8 mouse cellular contexts compared by ENCODE assay signal in genomic region chr6:67113686-67114278, GRCm38 (mm10).
A peak's percentile ranks its signal among the peaks of the same experiment; 100 is the strongest.
DNase-seq lines count a peak whose midpoint lies in the region; ATAC-seq lines count a peak whose summit lies in the region.

No protein-coding gene starts in this region.

- H3K36me3 ChIP-seq in heart, embryonic 10.5 days, result no peaks in the 10 kb centered on the region
- no peaks in the 10 kb centered on the region for H3K36me3 ChIP-seq in heart, embryonic 16.5 days (ENCODE audit: control insufficient read depth, insufficient read depth)

- H3K4me1 ChIP-seq in heart, embryonic 10.5 days, result no peaks in the 10 kb centered on the region; the same call in none of the 2 replicates
- no peaks in the 10 kb centered on the region for H3K4me1 ChIP-seq in heart, embryonic 16.5 days (ENCODE audit: control insufficient read depth, insufficient read depth, low read length)

- WGBS in heart, embryonic 10.5 days, result 4% methylated on average over 26 of the region's 26 CpGs
- 13% methylated on average over 26 of the region's 26 CpGs for WGBS in heart, embryonic 16.5 days

- H3K4me3 ChIP-seq in heart, embryonic 10.5 days, result peak overlapping the region; percentile 55
- H3K4me3 ChIP-seq in heart, embryonic 16.5 days (ENCODE audit: low read length), result peak overlapping the region; percentile 38

- H3K27me3 ChIP-seq in heart, embryonic 10.5 days (ENCODE audit: insufficient read depth, poor library complexity, severe bottlenecking), result peaks cover 60% of the 10 kb centered on the region
- 0 out of 2 replicates have a peak, but pooled peaks cover 8% of the 10 kb centered on the region for H3K27me3 ChIP-seq in heart, embryonic 16.5 days (ENCODE audit: control insufficient read depth, insufficient read depth, low read length)

- ATAC-seq in heart, embryonic 16.5 days (replicated peaks; ENCODE audit: extremely low read depth, insufficient read depth, low FRiP score), result no peak
- ATAC-seq in megakaryocyte, adult 5-6 weeks (ENCODE audit: poor library complexity, severe bottlenecking), result peak; percentile 45

- peak overlapping the region; percentile 61 for H3K9ac ChIP-seq in heart, embryonic 16.5 days (ENCODE audit: low read length)

- H3K27ac ChIP-seq in heart, embryonic 10.5 days, result peak overlapping the region; percentile 69
- no peak overlapping the region for H3K27ac ChIP-seq in heart, embryonic 16.5 days (ENCODE audit: low read length)

- peak overlapping the region; percentile 63 for H3K4me2 ChIP-seq in heart, embryonic 16.5 days (ENCODE audit: low read depth, low read length)

- intact Hi-C loops in heart, postnatal 14 days (cut with DNase I), result no loop called here
- intact Hi-C loops in left cerebral cortex, postnatal 14 days (cut with DNase I), result no loop called here

- no peaks in the 10 kb centered on the region for H3K9me3 ChIP-seq in heart, embryonic 10.5 days
- no peaks in the 10 kb centered on the region for H3K9me3 ChIP-seq in heart, embryonic 16.5 days (replicated peaks; ENCODE audit: control insufficient read depth, low read length)

- no peak for DNase-seq in heart, embryonic 10.5 days (ENCODE audit: low spot score)
- DNase-seq in heart, postnatal 14 days, result no peak
- DNase-seq in kidney, postnatal 4 days, result peak; percentile 30 to 60
- DNase-seq in cerebellum, adult 18-20 months, result no peak
- DNase-seq in left cerebral cortex, adult 8-10 months (ENCODE audit: low spot score in 2 of 2), result no peak
- no peak for DNase-seq in left cerebral cortex, postnatal 14 days (ENCODE audit: low spot score in 2 of 2)

Comparison
In these comparisons a context has a peak if more than half of its experiments do, and no peak if none do; other contexts are left out.
1. DNase-seq: peak in kidney, postnatal 4 days (2 of 2); none in heart, embryonic 10.5 days (single experiment), heart, postnatal 14 days (0 of 2), cerebellum, adult 18-20 months (0 of 2), left cerebral cortex, adult 8-10 months (0 of 2) and left cerebral cortex, postnatal 14 days (0 of 2).